Mouse (Mus musculus) embryonic fibroblast, embryonic 13.5 days (primary cell): ENCODE data around the gene Mme.

ENCODE experiments used
- CTCF ChIP-seq: IDR thresholded peaks from 2 replicates; pipeline ENCODE4 v1.5.1; 2011; ENCODE audit warnings: mild to moderate bottlenecking, control low read depth, low read length, moderate library complexity, borderline replicate concordance; ENCODE audit not compliant: insufficient read depth
- POLR2A ChIP-seq: IDR thresholded peaks from 2 replicates; pipeline ENCODE4 v1.6.1; 2011; ENCODE audit warnings: low read depth, mild to moderate bottlenecking, control low read depth, low read length, moderate library complexity

DNA sequence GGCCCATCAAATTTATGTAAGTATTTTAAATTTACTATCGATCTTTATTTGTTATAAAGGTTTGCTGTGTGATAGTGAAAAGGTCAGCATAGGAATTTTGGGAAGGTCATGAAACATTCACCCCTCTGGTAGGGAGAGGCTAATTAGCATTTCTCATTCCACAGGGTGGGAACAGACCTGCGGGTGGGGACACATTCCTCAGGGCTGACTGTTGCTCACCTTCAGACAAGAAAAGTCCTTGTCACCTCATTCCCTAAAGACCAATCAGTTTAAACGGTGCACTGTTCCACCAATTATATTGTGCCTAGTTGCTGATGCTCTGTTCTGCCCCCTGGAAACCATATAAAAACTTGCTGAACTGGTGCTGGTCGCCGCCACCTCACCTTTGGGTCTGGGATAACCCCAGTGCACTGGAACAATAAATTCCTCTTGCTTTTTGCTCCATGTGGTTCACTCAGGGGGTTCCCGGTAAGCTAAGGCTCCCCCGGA, at the start of gene Mme:
- TF ChIP-seq POLR2A (no peak), CTCF (no peak)
